Mouse (Mus musculus) ES-Bruce4 (cell line): Measurements from ENCODE around the gene Sprn. TPM values are rescaled to one million over a fixed set of nuclear protein-coding genes. Genes with fewer than 3 reads are reported as not detected.
A peak's percentile ranks its signal among the peaks of the same experiment; 100 is the strongest.

Experiments
- H3K27ac ChIP-seq: 2 replicates; pipeline ENCODE4 v1.5.1; 2012; ENCODE audit warnings: low read length, inconsistent platforms; ENCODE audit not compliant: insufficient read depth
- H3K27me3 ChIP-seq: 2 replicates; pipeline ENCODE4 v1.6.1; 2012; ENCODE audit warnings: mild to moderate bottlenecking, low read length, inconsistent platforms; ENCODE audit not compliant: control insufficient read depth, poor library complexity, insufficient read depth, severe bottlenecking
- H3K36me3 ChIP-seq: 2 replicates; pipeline ENCODE4 v1.6.1; 2012; ENCODE audit warnings: inconsistent platforms, mild to moderate bottlenecking, low read length, moderate library complexity; ENCODE audit not compliant: control insufficient read depth, poor library complexity, insufficient read depth, severe bottlenecking
- H3K4me1 ChIP-seq: one replicate; pipeline ENCODE4 v1.8.1; 2011; ENCODE audit warnings: low read length; ENCODE audit not compliant: control insufficient read depth, insufficient read depth
- H3K4me3 ChIP-seq: 2 replicates; pipeline ENCODE4 v1.5.1; 2011; ENCODE audit warnings: low read depth, mild to moderate bottlenecking, low read length
- H3K9ac ChIP-seq: 2 replicates; pipeline ENCODE4 v1.6.1; 2012; ENCODE audit warnings: low read depth, mild to moderate bottlenecking, inconsistent platforms; ENCODE audit not compliant: poor library complexity, severe bottlenecking
- H3K9me3 ChIP-seq: replicated peaks from 2 replicates; pipeline ENCODE4 v1.6.1; 2012; ENCODE audit warnings: mild to moderate bottlenecking, low read length, inconsistent platforms; ENCODE audit not compliant: control insufficient read depth, poor library complexity, insufficient read depth, severe bottlenecking
- CTCF ChIP-seq: IDR thresholded peaks from one replicate; pipeline ENCODE4 v1.8.1; 2011; ENCODE audit warnings: low read depth, low read length
- EP300 ChIP-seq: IDR thresholded peaks from 2 replicates; pipeline ENCODE4 v1.6.1; 2011; ENCODE audit warnings: low read depth, low read length; ENCODE audit not compliant: insufficient read depth
- POLR2A ChIP-seq: IDR thresholded peaks from one replicate; pipeline ENCODE4 v1.8.1; 2011; ENCODE audit warnings: low read length; ENCODE audit not compliant: insufficient read depth
- polyA plus RNA-seq: library from polyadenylated mRNA; stranded (reverse); fragments of >200 nt; gene quantifications from 2 replicates; pipeline ENCODE4 v1.2.4, GENCODE M21; 2011; ENCODE audit warnings: low read depth; ENCODE audit not compliant: missing spikeins, insufficient read depth, insufficient read length

Sprn gene
- polyA plus RNA-seq, 1 experiment = 0.24 TPM

- TF ChIP-seq POLR2A = no peak
- no peak for TF ChIP-seq EP300
- no peak for TF ChIP-seq CTCF
- Histone ChIP-seq H3K27ac (no peak within 1 kb of the TSS), H3K36me3 (no peaks in the 10 kb centered on the region), H3K4me3 (no peak within 1 kb of the TSS), H3K27me3 (no peaks in the 10 kb centered on the region), H3K9me3 (no peaks in the 10 kb centered on the region), H3K4me1 (no peaks in the 10 kb centered on the region), H3K9ac (no peak within 1 kb of the TSS)
These were observed 10.0 kb upstream of the Sprn start, which contains the start of gene Olfr522 for GRCm38 (mm10) chr7:140164664-140165063. TSS of gene Olfr522 (minus strand) at chr7:140164764.

DNA sequence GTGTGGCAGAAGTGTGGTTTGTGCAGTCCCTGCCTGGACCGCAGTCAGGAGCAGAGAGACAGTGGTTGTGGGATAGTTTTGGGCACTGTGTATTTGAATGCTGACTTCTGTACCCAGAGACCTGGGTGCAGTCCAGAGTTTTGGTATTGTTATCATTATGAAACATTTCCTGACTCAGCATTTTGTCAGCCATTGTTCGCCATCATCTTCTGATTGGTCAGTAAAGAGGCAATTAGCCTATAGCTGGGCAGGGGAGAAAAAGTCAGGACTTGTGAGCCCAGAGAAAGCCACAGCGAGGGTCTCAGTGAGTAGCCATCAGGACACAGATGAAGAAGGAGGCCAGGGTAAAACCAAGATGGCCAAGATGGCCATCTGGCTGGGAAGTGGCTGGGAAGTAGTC is 5.7 kb upstream of the Sprn start:
- Histone ChIP-seq H3K4me1 (no peaks in the 10 kb centered on the region), H3K27ac (no peak overlapping the region), H3K9me3 (no peaks in the 10 kb centered on the region), H3K36me3 (no peaks in the 10 kb centered on the region), H3K4me3 (no peak overlapping the region), H3K9ac (no peak overlapping the region), H3K27me3 (no peaks in the 10 kb centered on the region)
- TF ChIP-seq POLR2A (no peak), CTCF (no peak), EP300 (no peak)

DNA sequence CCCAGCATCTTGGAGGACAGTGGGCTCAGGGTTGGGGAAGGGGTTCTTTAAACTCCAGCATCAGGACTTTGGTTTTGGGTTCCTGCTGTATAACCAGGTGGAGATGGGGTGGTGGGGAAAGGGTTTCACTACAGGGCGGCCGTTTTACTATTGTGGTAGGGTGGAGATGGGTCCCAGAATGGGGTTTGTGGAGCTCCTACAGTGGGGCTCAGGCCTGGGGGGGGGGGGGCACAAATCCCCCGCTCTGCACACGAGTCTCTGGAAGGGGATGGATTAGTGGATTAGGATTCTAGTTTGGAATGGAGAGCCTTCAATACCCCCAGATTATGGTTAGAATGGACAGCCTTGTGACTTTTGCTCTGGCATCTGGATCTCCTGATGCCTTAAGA is 854 bp downstream of the Sprn start:
- Histone ChIP-seq H3K9me3 (no peaks in the 10 kb centered on the region), H3K36me3 (no peaks in the 10 kb centered on the region), H3K27me3 (no peaks in the 10 kb centered on the region), H3K4me1 (no peaks in the 10 kb centered on the region), H3K4me3 (peak overlapping the region; percentile 41), H3K27ac (no peak overlapping the region), H3K9ac (peak overlapping the region; percentile 33)
- TF ChIP-seq POLR2A = no peak
- no peak for TF ChIP-seq EP300
- no peak for TF ChIP-seq CTCF

DNA sequence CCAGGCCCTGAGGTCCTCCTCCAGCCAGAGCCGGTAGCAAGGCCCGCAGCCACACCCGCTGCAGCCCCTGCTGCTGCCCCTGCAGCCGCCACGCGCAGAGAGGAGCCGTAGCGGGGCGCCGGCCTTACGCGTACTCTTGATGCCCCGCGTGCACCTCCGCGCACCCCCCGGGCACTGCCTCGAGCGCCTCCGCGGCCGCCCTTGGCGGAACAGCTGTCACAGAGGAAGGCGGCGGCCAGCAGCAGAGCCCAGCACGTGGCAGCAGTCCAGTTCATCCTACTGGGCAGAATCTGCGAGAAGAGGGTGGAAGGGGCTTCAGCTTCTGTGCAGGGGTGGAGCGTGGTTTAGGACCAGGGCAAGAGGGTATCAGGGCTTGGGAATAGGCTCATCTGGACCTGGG is 1.3 kb downstream of the Sprn start:
- Histone ChIP-seq H3K9ac (peak overlapping the region; percentile 33), H3K9me3 (no peaks in the 10 kb centered on the region), H3K4me3 (peak overlapping the region; percentile 34), H3K36me3 (no peaks in the 10 kb centered on the region), H3K4me1 (no peaks in the 10 kb centered on the region), H3K27ac (no peak overlapping the region), H3K27me3 (no peaks in the 10 kb centered on the region)
- TF ChIP-seq CTCF (no peak), POLR2A (no peak), EP300 (no peak)

- Histone ChIP-seq H3K36me3 (no peaks in the 10 kb centered on the region), H3K4me1 (no peaks in the 10 kb centered on the region), H3K9me3 (no peaks in the 10 kb centered on the region), H3K4me3 (no peak overlapping the region), H3K27ac (no peak overlapping the region), H3K27me3 (no peaks in the 10 kb centered on the region), H3K9ac (no peak overlapping the region)
- TF ChIP-seq POLR2A (no peak), EP300 (no peak), CTCF (no peak)
These were observed 10.1 kb downstream of the Sprn start for GRCm38 (mm10) chr7:140144550-140144949.

- TF ChIP-seq CTCF (peak; percentile 64), EP300 (no peak), POLR2A (no peak)
- H3K27me3 ChIP-seq = no peaks in the 10 kb centered on the region
- H3K27ac ChIP-seq = no peak overlapping the region
- H3K9me3 ChIP-seq = no peaks in the 10 kb centered on the region
- no peaks in the 10 kb centered on the region for H3K36me3 ChIP-seq
- no peak overlapping the region for H3K9ac ChIP-seq
- H3K4me3 ChIP-seq = no peak overlapping the region
- no peaks in the 10 kb centered on the region for H3K4me1 ChIP-seq
These were observed 13.3 kb downstream of the Sprn start for GRCm38 (mm10) chr7:140141350-140141749.
